Comparison of ENCODE assay signal across 8 mouse cellular contexts in the genomic region with DNA sequence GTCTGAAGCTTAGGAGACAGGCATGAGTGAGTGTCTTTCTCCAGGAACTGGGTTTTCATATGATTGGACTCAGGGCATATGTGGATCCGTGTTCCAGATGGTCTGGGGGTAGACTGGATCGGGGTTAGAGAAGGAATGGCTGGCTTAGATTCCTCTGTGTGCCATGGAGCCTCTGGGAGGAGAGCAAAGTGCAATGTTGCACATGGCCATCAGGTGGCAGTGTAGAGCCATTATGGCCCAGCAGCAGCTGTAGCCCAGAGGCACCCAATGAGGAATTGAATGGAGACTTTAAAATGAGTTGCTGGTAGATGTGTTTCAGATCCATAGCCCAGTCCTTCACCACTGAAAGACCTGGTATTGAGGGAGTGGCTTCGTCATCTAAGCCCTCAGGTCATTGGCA. TPM values are rescaled to one million over a fixed set of nuclear protein-coding genes. Genes with fewer than 3 reads are reported as not detected.
DNase-seq lines count a peak whose midpoint lies in the region; ATAC-seq and TF ChIP-seq lines count a peak whose summit lies in the region.

No protein-coding gene starts in this region.

- H3K36me3 ChIP-seq in ES-E14 (ENCODE audit: control insufficient read depth, insufficient read depth, low read length, poor library complexity, severe bottlenecking), result no peaks in the 10 kb centered on the region
- H3K36me3 ChIP-seq in forebrain, embryonic 16.5 days (ENCODE audit: control insufficient read depth, insufficient read depth), result no peaks in the 10 kb centered on the region
- H3K36me3 ChIP-seq in intestine, embryonic 14.5 days (ENCODE audit: control insufficient read depth, insufficient read depth, low read length), result peaks cover 14% of the 10 kb centered on the region; the same call in 1 of the 2 replicates
- no peaks in the 10 kb centered on the region for H3K36me3 ChIP-seq in midbrain, postnatal 0 days (ENCODE audit: insufficient read depth, low read length)
- H3K36me3 ChIP-seq in splenic B cell, adult 2 months (ENCODE audit: control insufficient read depth, insufficient read depth, low read length, poor library complexity, severe bottlenecking), result no peaks in the 10 kb centered on the region

- peak; percentile 85 for ATAC-seq in forebrain, embryonic 16.5 days
- ATAC-seq in intestine, embryonic 14.5 days (replicated peaks; ENCODE audit: low FRiP score, low TSS enrichment, low read depth), result peak; percentile 47; the same call in 1 of the 2 replicates
- peak; percentile 48 for ATAC-seq in midbrain, postnatal 0 days (ENCODE audit: low FRiP score)

- no peaks in the 10 kb centered on the region for H3K27me3 ChIP-seq in cerebellum, adult 2 months (ENCODE audit: control insufficient read depth, insufficient read depth, low read length)
- no peaks in the 10 kb centered on the region for H3K27me3 ChIP-seq in forebrain, embryonic 16.5 days (replicated peaks; ENCODE audit: control insufficient read depth, insufficient read depth, low read length)
- H3K27me3 ChIP-seq in intestine, embryonic 14.5 days (replicated peaks; ENCODE audit: control insufficient read depth, insufficient read depth, low read length), result no peaks in the 10 kb centered on the region
- 0 out of 2 replicates have a peak, but pooled peaks cover 5% of the 10 kb centered on the region for H3K27me3 ChIP-seq in midbrain, postnatal 0 days (ENCODE audit: insufficient read depth, low read length)
- no peaks in the 10 kb centered on the region for H3K27me3 ChIP-seq in splenic B cell, adult 2 months (ENCODE audit: control insufficient read depth, insufficient read depth, low read length, poor library complexity, severe bottlenecking)

- H3K4me3 ChIP-seq in ES-E14 (ENCODE audit: insufficient read depth in 1 of 2, low read depth in 1 of 2, low read length in 2 of 2, poor library complexity in 1 of 2, severe bottlenecking in 1 of 2), result no peak overlapping the region
- H3K4me3 ChIP-seq in cerebellum, adult 2 months (replicated peaks; ENCODE audit: insufficient read depth, low read depth, low read length), result no peak overlapping the region
- no peak overlapping the region for H3K4me3 ChIP-seq in forebrain, embryonic 16.5 days (replicated peaks; ENCODE audit: low read length)
- H3K4me3 ChIP-seq in intestine, embryonic 14.5 days (ENCODE audit: low read depth, low read length), result no peak overlapping the region
- H3K4me3 ChIP-seq in midbrain, postnatal 0 days (ENCODE audit: low read depth, low read length), result no peak overlapping the region

- 10% methylated on average over 3 of the region's 3 CpGs for WGBS in cerebellum, adult 2 months
- 13% methylated on average over 3 of the region's 3 CpGs for WGBS in forebrain, embryonic 16.5 days
- 17% methylated on average over 3 of the region's 3 CpGs for WGBS in intestine, embryonic 14.5 days
- 14% methylated on average over 3 of the region's 3 CpGs for WGBS in midbrain, postnatal 0 days

- in situ Hi-C loops in ES-E14 (cut with MboI; ENCODE audit: low sequenced_read_pairs in 2 of 2, unreplicated experiment in 2 of 2), result no loop called here

- H3K4me1 ChIP-seq in ES-E14 (ENCODE audit: control insufficient read depth in 2 of 2, insufficient read depth in 2 of 2, low read length in 2 of 2, poor library complexity in 1 of 2), result no peaks in the 10 kb centered on the region
- H3K4me1 ChIP-seq in cerebellum, adult 2 months (ENCODE audit: control insufficient read depth, insufficient read depth, low read length), result peaks cover 12% of the 10 kb centered on the region; the same call in 1 of the 2 replicates
- H3K4me1 ChIP-seq in forebrain, embryonic 16.5 days (replicated peaks; ENCODE audit: control insufficient read depth, insufficient read depth, low read length), result no peaks in the 10 kb centered on the region
- H3K4me1 ChIP-seq in intestine, embryonic 14.5 days (replicated peaks; ENCODE audit: control insufficient read depth, insufficient read depth, low read length), result no peaks in the 10 kb centered on the region
- no peaks in the 10 kb centered on the region for H3K4me1 ChIP-seq in midbrain, postnatal 0 days (ENCODE audit: insufficient read depth, low read length)

- H3K9me3 ChIP-seq in ES-E14 (ENCODE audit: control insufficient read depth, insufficient read depth, low read depth, low read length), result no peaks in the 10 kb centered on the region
- H3K9me3 ChIP-seq in forebrain, embryonic 16.5 days (ENCODE audit: control insufficient read depth, low read length), result no peaks in the 10 kb centered on the region
- H3K9me3 ChIP-seq in intestine, embryonic 14.5 days (ENCODE audit: control insufficient read depth, low read length), result no peaks in the 10 kb centered on the region
- no peaks in the 10 kb centered on the region for H3K9me3 ChIP-seq in midbrain, postnatal 0 days (ENCODE audit: low read length)

- H3K4me2 ChIP-seq in forebrain, embryonic 16.5 days (ENCODE audit: low read length), result no peak overlapping the region
- no peak overlapping the region for H3K4me2 ChIP-seq in intestine, embryonic 14.5 days (ENCODE audit: low read length)
- H3K4me2 ChIP-seq in midbrain, postnatal 0 days (ENCODE audit: low read depth, low read length, poor library complexity, severe bottlenecking), result no peak overlapping the region

- TF ChIP-seq CTCF in cerebellum, adult 2 months (IDR thresholded peaks at IDR 0.05; ENCODE audit: borderline replicate concordance, insufficient read depth, low read depth, low read length), result peak; percentile 97
- TF ChIP-seq CTCF in midbrain, postnatal 0 days (IDR thresholded peaks at IDR 0.05), result peak; percentile 99

- no peak overlapping the region for H3K27ac ChIP-seq in ES-E14 (ENCODE audit: insufficient read depth, low read depth, low read length, poor library complexity, severe bottlenecking)
- H3K27ac ChIP-seq in cerebellum, adult 2 months (ENCODE audit: insufficient read depth, low read length), result no peak overlapping the region
- no peak overlapping the region for H3K27ac ChIP-seq in forebrain, embryonic 16.5 days (ENCODE audit: low read length)
- no peak overlapping the region for H3K27ac ChIP-seq in intestine, embryonic 14.5 days (ENCODE audit: low read depth)
- H3K27ac ChIP-seq in midbrain, postnatal 0 days (ENCODE audit: low read depth, low read length), result no peak overlapping the region

- no peak overlapping the region for H3K9ac ChIP-seq in ES-E14 (ENCODE audit: insufficient read depth, low read depth, low read length, poor library complexity, severe bottlenecking)
- H3K9ac ChIP-seq in forebrain, embryonic 16.5 days (replicated peaks; ENCODE audit: low read depth, low read length), result no peak overlapping the region
- no peak overlapping the region for H3K9ac ChIP-seq in intestine, embryonic 14.5 days (ENCODE audit: low read length)
- H3K9ac ChIP-seq in midbrain, postnatal 0 days (replicated peaks; ENCODE audit: low read length, poor library complexity, severe bottlenecking), result no peak overlapping the region

- DNase-seq in 3T3-L1 (ENCODE audit: low read depth, low spot score), result peak; percentile 87
- DNase-seq in ES-E14 (ENCODE audit: low read depth, low spot score), result peak; percentile 64
- peak; percentile 53 to 75 for DNase-seq in cerebellum, adult 2 months
- peak; percentile 90 for DNase-seq in intestine, embryonic 14.5 days (ENCODE audit: low spot score)
- peak; percentile 68 for DNase-seq in liver
- DNase-seq in midbrain, postnatal 0 days (ENCODE audit: low spot score), result peak; percentile 85
- peak; percentile 83 for DNase-seq in splenic B cell, adult 2 months (ENCODE audit: low read depth, low spot score)

- TF ChIP-seq POLR2A in cerebellum, adult 2 months (IDR thresholded peaks at IDR 0.05; ENCODE audit: borderline replicate concordance, insufficient read depth, low read length), result no peak

TF ChIP-seq in ES-E14, 5 proteins besides CTCF, POLR2A, EP300 and RAD21:
- TF ChIP-seq ZC3H11A (IDR thresholded peaks at IDR 0.05; ENCODE audit: borderline replicate concordance, low read depth, low read length) (peak; percentile 48; the same call in 1 of the 2 replicates), HCFC1 (IDR thresholded peaks at IDR 0.05; ENCODE audit: borderline replicate concordance, insufficient read depth, low read length) (no peak), MAFK (IDR thresholded peaks at IDR 0.05; ENCODE audit: insufficient read depth, low read depth, low read length) (no peak), ZNF384 (IDR thresholded peaks at IDR 0.05; ENCODE audit: low read depth, low read length) (no peak), CHD2 (IDR thresholded peaks at IDR 0.05; ENCODE audit: low read depth, low read length) (no peak)
TF ChIP-seq in ES-E14: peak in this region for 1.

RNA-seq across cellular contexts. Expression of a gene that starts 17.8 kb away (rescaled TPM):
- 0.36 and 0.48 TPM in 2 replicates for total RNA-seq in ES-E14 (2012; rRNA removed)
- 1.5 and 1.7 TPM in 2 replicates for polyA plus RNA-seq in cerebellum, adult 2 months (2012; rRNA removed)
- polyA plus RNA-seq in forebrain, embryonic 16.5 days (2015; fragmentation: Nextera tagmentation; extraction: Ambion mirVana), result 3.2 and 3.3 TPM in 2 replicates
- polyA plus RNA-seq in intestine, embryonic 14.5 days (2014; fragmentation: Nextera tagmentation; extraction: Ambion mirVana), result 7.1 and 7.2 TPM in 2 replicates
- 7.8 and 8.7 TPM in 2 replicates for total RNA-seq in midbrain, postnatal 0 days (2014; rRNA removed)
- 5.2 and 5.5 TPM in 2 replicates for polyA plus RNA-seq in midbrain, postnatal 0 days (2015; fragmentation: Nextera tagmentation; extraction: Ambion mirVana)

RNA-seq across cellular contexts. Expression of a gene that starts 27.0 kb away (rescaled TPM):
- total RNA-seq in ES-E14 (2012; rRNA removed), result 45.4 and 59.4 TPM in 2 replicates
- polyA plus RNA-seq in cerebellum, adult 2 months (2012; rRNA removed), result 41.8 and 42.6 TPM in 2 replicates
- polyA plus RNA-seq in forebrain, embryonic 16.5 days (2015; fragmentation: Nextera tagmentation; extraction: Ambion mirVana), result 26.0 and 27.3 TPM in 2 replicates
- 30.1 and 32.9 TPM in 2 replicates for polyA plus RNA-seq in intestine, embryonic 14.5 days (2014; fragmentation: Nextera tagmentation; extraction: Ambion mirVana)
- 51.5 and 55.3 TPM in 2 replicates for total RNA-seq in midbrain, postnatal 0 days (2014; rRNA removed)
- 30.0 and 32.2 TPM in 2 replicates for polyA plus RNA-seq in midbrain, postnatal 0 days (2015; fragmentation: Nextera tagmentation; extraction: Ambion mirVana)

RNA-seq across cellular contexts. Expression of a gene that starts 30.8 kb away (rescaled TPM):
- 10.8 and 16.2 TPM in 2 replicates for total RNA-seq in ES-E14 (2012; rRNA removed)
- polyA plus RNA-seq in cerebellum, adult 2 months (2012; rRNA removed), result 8.3 and 9.3 TPM in 2 replicates
- polyA plus RNA-seq in forebrain, embryonic 16.5 days (2015; fragmentation: Nextera tagmentation; extraction: Ambion mirVana), result 6.7 and 7.1 TPM in 2 replicates
- polyA plus RNA-seq in intestine, embryonic 14.5 days (2014; fragmentation: Nextera tagmentation; extraction: Ambion mirVana), result 7.2 and 11.9 TPM in 2 replicates
- 8.7 and 13.6 TPM in 2 replicates for total RNA-seq in midbrain, postnatal 0 days (2014; rRNA removed)
- 5.1 and 5.3 TPM in 2 replicates for polyA plus RNA-seq in midbrain, postnatal 0 days (2015; fragmentation: Nextera tagmentation; extraction: Ambion mirVana)

RNA-seq across cellular contexts. Expression of a gene that starts 44.0 kb away (rescaled TPM):
- total RNA-seq in ES-E14 (2012; rRNA removed), result 1.5 and 3.0 TPM in 2 replicates
- polyA plus RNA-seq in cerebellum, adult 2 months (2012; rRNA removed), result 23.6 and 24.9 TPM in 2 replicates
- polyA plus RNA-seq in forebrain, embryonic 16.5 days (2015; fragmentation: Nextera tagmentation; extraction: Ambion mirVana), result 2.7 and 2.8 TPM in 2 replicates
- polyA plus RNA-seq in intestine, embryonic 14.5 days (2014; fragmentation: Nextera tagmentation; extraction: Ambion mirVana), result 108 and 120 TPM in 2 replicates
- 17.4 and 19.0 TPM in 2 replicates for total RNA-seq in midbrain, postnatal 0 days (2014; rRNA removed)
- 14.2 and 14.9 TPM in 2 replicates for polyA plus RNA-seq in midbrain, postnatal 0 days (2015; fragmentation: Nextera tagmentation; extraction: Ambion mirVana)
